Mouse (Mus musculus): ENCODE data around the gene Arid4a. TPM values are rescaled to one million over a fixed set of nuclear protein-coding genes. Genes with fewer than 3 reads are reported as not detected.
"Not testable (repeated sequence)": the region's sequence is repeated elsewhere in the genome, so short reads cannot be mapped to it uniquely, and the experiment has no call there.

Gene Arid4a
- total RNA-seq, 1 experiment: 10.9 TPM

- no peak for DNase-seq (ENCODE audit: low read depth, low spot score)
- Histone ChIP-seq H3K9me3 (ENCODE audit: control insufficient read depth, insufficient read depth, low read depth, low read length) (no peaks in the 10 kb centered on the region), H3K4me1 (ENCODE audit: control insufficient read depth in 2 of 2, insufficient read depth in 2 of 2, low read length in 2 of 2, poor library complexity in 1 of 2) (no peaks in the 10 kb centered on the region), H3K36me3 (ENCODE audit: control insufficient read depth, insufficient read depth, low read length, poor library complexity, severe bottlenecking) (peaks cover 22% of the 10 kb centered on the region), H3K4me3 (ENCODE audit: insufficient read depth in 1 of 2, low read depth in 1 of 2, low read length in 2 of 2, poor library complexity in 1 of 2, severe bottlenecking in 1 of 2) (no peak overlapping the region), H3K9ac (ENCODE audit: insufficient read depth, low read depth, low read length, poor library complexity, severe bottlenecking) (no peak overlapping the region), H3K27ac (ENCODE audit: insufficient read depth, low read depth, low read length, poor library complexity, severe bottlenecking) (no peak overlapping the region)
- TF ChIP-seq MAFK (IDR thresholded peaks at IDR 0.05; ENCODE audit: insufficient read depth, low read depth, low read length): no peak
- no peak for TF ChIP-seq ZNF384 (IDR thresholded peaks at IDR 0.05; ENCODE audit: low read depth, low read length)
- no peak for TF ChIP-seq ZC3H11A (IDR thresholded peaks at IDR 0.05; ENCODE audit: borderline replicate concordance, low read depth, low read length)
- no peak for TF ChIP-seq HCFC1 (IDR thresholded peaks at IDR 0.05; ENCODE audit: borderline replicate concordance, insufficient read depth, low read length)
- no peak for TF ChIP-seq CHD2 (IDR thresholded peaks at IDR 0.05; ENCODE audit: low read depth, low read length)
- in situ Hi-C loops (cut with MboI; ENCODE audit: low sequenced_read_pairs in 2 of 2, unreplicated experiment in 2 of 2): no loop called here
Observed at GRCm38 (mm10) chr12:71069846-71070245, 54.1 kb downstream of the Arid4a start.

GRCm38 (mm10) chr12:71072048-71072447 is 56.3 kb downstream of the Arid4a start:
- DNase-seq (ENCODE audit: low read depth, low spot score): no peak
- Histone ChIP-seq H3K27ac (ENCODE audit: insufficient read depth, low read depth, low read length, poor library complexity, severe bottlenecking) (no peak overlapping the region), H3K36me3 (ENCODE audit: control insufficient read depth, insufficient read depth, low read length, poor library complexity, severe bottlenecking) (peaks cover 38% of the 10 kb centered on the region), H3K4me3 (ENCODE audit: insufficient read depth in 1 of 2, low read depth in 1 of 2, low read length in 2 of 2, poor library complexity in 1 of 2, severe bottlenecking in 1 of 2) (no peak overlapping the region), H3K9me3 (ENCODE audit: control insufficient read depth, insufficient read depth, low read depth, low read length) (no peaks in the 10 kb centered on the region), H3K4me1 (ENCODE audit: control insufficient read depth in 2 of 2, insufficient read depth in 2 of 2, low read length in 2 of 2, poor library complexity in 1 of 2) (no peaks in the 10 kb centered on the region), H3K9ac (ENCODE audit: insufficient read depth, low read depth, low read length, poor library complexity, severe bottlenecking) (no peak overlapping the region)
- in situ Hi-C loops (cut with MboI; ENCODE audit: low sequenced_read_pairs in 2 of 2, unreplicated experiment in 2 of 2): no loop called here
- TF ChIP-seq ZNF384 (IDR thresholded peaks at IDR 0.05; ENCODE audit: low read depth, low read length) (no peak), CHD2 (IDR thresholded peaks at IDR 0.05; ENCODE audit: low read depth, low read length) (no peak), ZC3H11A (IDR thresholded peaks at IDR 0.05; ENCODE audit: borderline replicate concordance, low read depth, low read length) (no peak), MAFK (IDR thresholded peaks at IDR 0.05; ENCODE audit: insufficient read depth, low read depth, low read length) (no peak), HCFC1 (IDR thresholded peaks at IDR 0.05; ENCODE audit: borderline replicate concordance, insufficient read depth, low read length) (no peak)

- peak; percentile 61 for DNase-seq (ENCODE audit: low read depth, low spot score)
- no peaks in the 10 kb centered on the region for H3K9me3 ChIP-seq (ENCODE audit: control insufficient read depth, insufficient read depth, low read depth, low read length)
- peaks cover 33% of the 10 kb centered on the region for H3K36me3 ChIP-seq (ENCODE audit: control insufficient read depth, insufficient read depth, low read length, poor library complexity, severe bottlenecking)
- H3K9ac ChIP-seq (ENCODE audit: insufficient read depth, low read depth, low read length, poor library complexity, severe bottlenecking): no peak overlapping the region
- TF ChIP-seq ZC3H11A (IDR thresholded peaks at IDR 0.05; ENCODE audit: borderline replicate concordance, low read depth, low read length) (no peak), HCFC1 (IDR thresholded peaks at IDR 0.05; ENCODE audit: borderline replicate concordance, insufficient read depth, low read length) (no peak), MAFK (IDR thresholded peaks at IDR 0.05; ENCODE audit: insufficient read depth, low read depth, low read length) (no peak), CHD2 (IDR thresholded peaks at IDR 0.05; ENCODE audit: low read depth, low read length) (no peak), ZNF384 (IDR thresholded peaks at IDR 0.05; ENCODE audit: low read depth, low read length) (no peak)
- no peaks in the 10 kb centered on the region for H3K4me1 ChIP-seq (ENCODE audit: control insufficient read depth in 2 of 2, insufficient read depth in 2 of 2, low read length in 2 of 2, poor library complexity in 1 of 2)
- in situ Hi-C loops (cut with MboI; ENCODE audit: low sequenced_read_pairs in 2 of 2, unreplicated experiment in 2 of 2): no loop called here
- H3K4me3 ChIP-seq (ENCODE audit: insufficient read depth in 1 of 2, low read depth in 1 of 2, low read length in 2 of 2, poor library complexity in 1 of 2, severe bottlenecking in 1 of 2): no peak overlapping the region
- no peak overlapping the region for H3K27ac ChIP-seq (ENCODE audit: insufficient read depth, low read depth, low read length, poor library complexity, severe bottlenecking)
Observed at GRCm38 (mm10) chr12:71073113-71073730, 57.4 kb downstream of the Arid4a start.

GRCm38 (mm10) chr12:71086331-71086730 is 70.5 kb downstream of the Arid4a start:
- TF ChIP-seq ZNF384 (IDR thresholded peaks at IDR 0.05; ENCODE audit: low read depth, low read length): no peak
- no peak for TF ChIP-seq CHD2 (IDR thresholded peaks at IDR 0.05; ENCODE audit: low read depth, low read length)
- TF ChIP-seq HCFC1 (IDR thresholded peaks at IDR 0.05; ENCODE audit: borderline replicate concordance, insufficient read depth, low read length): no peak
- no peak for TF ChIP-seq ZC3H11A (IDR thresholded peaks at IDR 0.05; ENCODE audit: borderline replicate concordance, low read depth, low read length)
- TF ChIP-seq MAFK (IDR thresholded peaks at IDR 0.05; ENCODE audit: insufficient read depth, low read depth, low read length): no peak
- no peaks in the 10 kb centered on the region for H3K9me3 ChIP-seq (ENCODE audit: control insufficient read depth, insufficient read depth, low read depth, low read length)
- H3K4me1 ChIP-seq (ENCODE audit: control insufficient read depth in 2 of 2, insufficient read depth in 2 of 2, low read length in 2 of 2, poor library complexity in 1 of 2): no peaks in the 10 kb centered on the region
- no peak overlapping the region for H3K9ac ChIP-seq (ENCODE audit: insufficient read depth, low read depth, low read length, poor library complexity, severe bottlenecking)
- H3K27ac ChIP-seq (ENCODE audit: insufficient read depth, low read depth, low read length, poor library complexity, severe bottlenecking): no peak overlapping the region
- DNase-seq (ENCODE audit: low read depth, low spot score): no peak
- H3K36me3 ChIP-seq (ENCODE audit: control insufficient read depth, insufficient read depth, low read length, poor library complexity, severe bottlenecking): peaks cover 7% of the 10 kb centered on the region; the same call in 1 of the 2 replicates
- in situ Hi-C loops (cut with MboI; ENCODE audit: low sequenced_read_pairs in 2 of 2, unreplicated experiment in 2 of 2): no loop called here
- no peak overlapping the region for H3K4me3 ChIP-seq (ENCODE audit: insufficient read depth in 1 of 2, low read depth in 1 of 2, low read length in 2 of 2, poor library complexity in 1 of 2, severe bottlenecking in 1 of 2)

GRCm38 (mm10) chr12:71104275-71104674 is 88.5 kb downstream of the Arid4a start:
- H3K4me1 ChIP-seq (ENCODE audit: control insufficient read depth in 2 of 2, insufficient read depth in 2 of 2, low read length in 2 of 2, poor library complexity in 1 of 2); in situ Hi-C loops (cut with MboI; ENCODE audit: low sequenced_read_pairs in 2 of 2, unreplicated experiment in 2 of 2); H3K4me3 ChIP-seq (ENCODE audit: insufficient read depth in 1 of 2, low read depth in 1 of 2, low read length in 2 of 2, poor library complexity in 1 of 2, severe bottlenecking in 1 of 2); H3K36me3 ChIP-seq (ENCODE audit: control insufficient read depth, insufficient read depth, low read length, poor library complexity, severe bottlenecking); H3K9me3 ChIP-seq (ENCODE audit: control insufficient read depth, insufficient read depth, low read depth, low read length); H3K9ac ChIP-seq (ENCODE audit: insufficient read depth, low read depth, low read length, poor library complexity, severe bottlenecking); DNase-seq (ENCODE audit: low read depth, low spot score); H3K27ac ChIP-seq (ENCODE audit: insufficient read depth, low read depth, low read length, poor library complexity, severe bottlenecking): not testable (repeated sequence)

Measured in ES-E14 (cell line).